Mouse (Mus musculus) spleen, adult 2 months (tissue): ENCODE data around the gene Ptcra. TPM values are rescaled to one million over a fixed set of nuclear protein-coding genes. Genes with fewer than 3 reads are reported as not detected.

Experiments
- DNase-seq, 2 experiments: peaks; one replicate each; pipeline versions ENCODE4 v3.0.0 to v3.0.0-alpha.2; 2012 to 2021; ENCODE audit warnings: low spot score in 2 of 2, low read depth in 1 of 2
- H3K27ac ChIP-seq: fragments of 200-500 bp; 2 replicates; pipeline ENCODE4 v1.5.1; 2012; ENCODE audit warnings: low read length, inconsistent platforms; ENCODE audit not compliant: insufficient read depth
- H3K27me3 ChIP-seq: fragments of 200-500 bp; 2 replicates; pipeline ENCODE4 v1.6.1; 2012; ENCODE audit warnings: mild to moderate bottlenecking, moderate library complexity, low read length, inconsistent platforms; ENCODE audit not compliant: control insufficient read depth, insufficient read depth
- H3K36me3 ChIP-seq: fragments of 200-500 bp; 2 replicates; pipeline ENCODE4 v1.6.1; 2012; ENCODE audit warnings: mild to moderate bottlenecking, low read length, inconsistent platforms; ENCODE audit not compliant: control insufficient read depth, insufficient read depth
- H3K4me1 ChIP-seq: fragments of 200-500 bp; 2 replicates; pipeline ENCODE4 v1.6.1; 2011; ENCODE audit warnings: inconsistent platforms; ENCODE audit not compliant: control insufficient read depth, insufficient read depth, insufficient read length
- H3K4me3 ChIP-seq: fragments of 200-500 bp; 2 replicates; pipeline ENCODE4 v1.5.1; 2011; ENCODE audit warnings: mild to moderate bottlenecking, inconsistent platforms; ENCODE audit not compliant: insufficient read depth, insufficient read length; ENCODE audit errors: extremely low read depth
- CTCF ChIP-seq: fragments of 200-500 bp; IDR thresholded peaks from 2 replicates; pipeline ENCODE4 v1.5.1; 2011; ENCODE audit warnings: mild to moderate bottlenecking, inconsistent platforms; ENCODE audit not compliant: insufficient read depth, insufficient read length, insufficient replicate concordance; ENCODE audit errors: extremely low read depth
- POLR2A ChIP-seq: fragments of 200-500 bp; IDR thresholded peaks from 2 replicates; pipeline ENCODE4 v1.6.1; 2011; ENCODE audit warnings: low read depth, low read length, inconsistent platforms
- WGBS: fragments of 180-500 bp; shearing (Covaris S2); methylation state at CpG from one replicate; pipeline ENCODE4 v1.1.7; 2018; 5-methylcytosine and 5-hydroxymethylcytosine counted together
- polyA plus RNA-seq: library from polyadenylated mRNA; depleted of rRNA; stranded (reverse); fragments of >200 nt; gene quantifications from 2 replicates; pipeline ENCODE4 v1.2.3, GENCODE M21; 2012

Ptcra gene
- polyA plus RNA-seq, 1 experiment, result 0.08 TPM

DNA sequence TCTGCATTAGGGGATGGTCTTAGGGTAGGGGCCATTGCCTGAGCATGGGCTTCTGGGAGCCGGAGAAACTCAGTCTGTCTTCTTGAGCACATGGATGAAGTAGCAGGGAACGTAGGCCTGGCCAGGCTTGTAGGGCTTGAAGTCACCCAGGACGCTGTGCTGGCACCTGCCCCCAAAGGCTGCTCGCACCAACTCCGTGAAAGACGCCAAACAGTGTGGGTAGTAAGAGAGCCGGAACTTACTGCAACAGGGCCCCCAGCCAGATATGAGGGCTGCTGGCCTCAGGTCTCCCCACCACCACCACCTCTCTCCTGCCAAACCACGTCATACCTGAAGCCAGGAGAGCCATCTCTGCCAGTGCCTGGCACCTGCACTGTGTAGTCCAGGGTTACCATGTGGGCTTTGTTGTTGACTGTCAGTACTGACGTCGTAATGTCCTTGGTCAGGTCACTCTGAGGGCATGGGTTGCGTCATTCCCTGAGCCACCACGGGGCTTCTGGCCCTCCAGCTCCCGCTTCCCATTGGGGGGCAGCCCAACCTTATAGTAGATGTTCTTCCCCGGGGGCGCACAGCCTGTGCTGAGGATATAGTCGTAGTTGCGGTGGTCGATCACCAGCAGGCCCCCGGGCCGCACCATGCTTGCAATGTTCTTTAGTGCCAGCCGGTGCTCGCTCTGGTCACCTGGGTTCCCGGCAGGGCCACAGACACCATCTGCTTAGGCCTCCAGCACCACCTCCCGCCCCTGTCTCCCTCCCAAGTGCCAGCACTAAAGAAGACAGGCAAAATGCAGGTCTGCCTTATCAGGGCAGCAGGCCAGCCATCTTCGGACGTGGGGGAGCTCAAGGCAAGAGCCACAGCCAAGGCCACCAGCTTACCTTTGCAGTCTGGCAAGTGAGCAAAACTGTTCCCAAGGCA is 37.5 kb downstream of the Ptcra start:
- no peaks in the 10 kb centered on the region for H3K4me1 ChIP-seq
- TF ChIP-seq POLR2A (no peak), CTCF (no peak)
- DNase-seq, result no peak
- 93% methylated on average over 26 of the region's 26 CpGs for WGBS
- no peak overlapping the region for H3K27ac ChIP-seq
- peaks cover 18% of the 10 kb centered on the region for H3K36me3 ChIP-seq
- H3K27me3 ChIP-seq, result no peaks in the 10 kb centered on the region
- H3K4me3 ChIP-seq, result no peak overlapping the region

DNA sequence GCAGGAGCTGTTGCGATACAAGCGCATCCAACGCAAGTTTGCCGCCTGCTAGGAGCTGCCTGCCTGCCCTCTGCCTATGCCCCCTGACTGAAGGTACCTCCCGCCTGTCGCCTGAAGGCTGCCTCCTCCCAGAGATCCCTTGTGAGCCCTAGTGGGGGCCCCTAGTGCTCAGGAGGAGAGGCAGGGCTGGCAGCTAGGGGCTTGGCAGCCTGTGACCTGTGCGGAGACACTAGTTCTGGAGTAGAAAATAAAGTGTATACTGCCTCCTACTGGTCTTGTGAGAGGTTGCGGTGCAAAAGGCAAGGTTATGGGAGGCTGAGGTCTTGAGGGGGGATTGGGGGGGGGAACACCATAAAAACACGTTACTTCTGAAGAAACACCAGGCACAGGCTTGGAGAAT is 38.2 kb downstream of the Ptcra start:
- TF ChIP-seq CTCF (peak; percentile 30; the same call in 1 of the 2 replicates), POLR2A (no peak)
- WGBS, result 81% methylated on average over 9 of the region's 9 CpGs
- no peaks in the 10 kb centered on the region for H3K27me3 ChIP-seq
- H3K36me3 ChIP-seq, result peaks cover 18% of the 10 kb centered on the region
- H3K4me3 ChIP-seq, result no peak overlapping the region
- DNase-seq, result peak in 1 of 2 experiments; percentile 28
- no peaks in the 10 kb centered on the region for H3K4me1 ChIP-seq
- H3K27ac ChIP-seq, result no peak overlapping the region

DNA sequence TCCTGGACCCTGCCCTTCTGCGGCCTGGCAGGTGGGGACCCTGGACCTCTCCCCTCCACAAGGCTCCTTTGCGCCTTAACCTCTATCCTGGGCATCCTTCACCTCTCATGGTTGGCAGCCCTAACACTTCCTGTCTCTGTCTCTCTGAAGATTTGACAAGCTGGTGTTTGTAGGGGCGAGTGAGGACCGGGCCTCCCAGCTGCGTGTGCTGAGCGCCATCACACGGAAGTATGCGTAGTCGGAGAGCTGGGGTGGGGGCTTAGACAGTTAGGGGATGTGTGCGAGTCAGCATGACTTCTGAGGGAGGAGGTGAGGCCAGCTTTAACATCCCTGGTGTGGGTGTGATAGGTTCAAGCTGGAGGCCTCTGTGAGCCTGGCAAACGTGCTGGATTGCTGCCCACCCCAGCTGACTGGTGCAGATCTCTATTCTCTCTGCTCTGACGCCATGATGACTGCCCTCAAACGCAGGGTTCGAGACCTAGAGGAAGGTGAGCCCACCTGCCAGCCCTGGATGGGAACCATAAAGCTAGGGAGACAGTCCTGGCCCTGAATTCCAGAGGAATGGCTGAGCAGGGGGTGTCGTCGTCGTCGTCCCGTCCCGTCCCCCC is 38.9 kb downstream of the Ptcra start:
- Histone ChIP-seq H3K27ac (no peak overlapping the region), H3K4me3 (no peak overlapping the region), H3K27me3 (no peaks in the 10 kb centered on the region), H3K4me1 (no peaks in the 10 kb centered on the region), H3K36me3 (peaks cover 18% of the 10 kb centered on the region)
- whole genome bisulfite sequencing, result 85% methylated on average over 20 of the region's 20 CpGs
- TF ChIP-seq CTCF, result no peak
- no peak for DNase-seq

DNA sequence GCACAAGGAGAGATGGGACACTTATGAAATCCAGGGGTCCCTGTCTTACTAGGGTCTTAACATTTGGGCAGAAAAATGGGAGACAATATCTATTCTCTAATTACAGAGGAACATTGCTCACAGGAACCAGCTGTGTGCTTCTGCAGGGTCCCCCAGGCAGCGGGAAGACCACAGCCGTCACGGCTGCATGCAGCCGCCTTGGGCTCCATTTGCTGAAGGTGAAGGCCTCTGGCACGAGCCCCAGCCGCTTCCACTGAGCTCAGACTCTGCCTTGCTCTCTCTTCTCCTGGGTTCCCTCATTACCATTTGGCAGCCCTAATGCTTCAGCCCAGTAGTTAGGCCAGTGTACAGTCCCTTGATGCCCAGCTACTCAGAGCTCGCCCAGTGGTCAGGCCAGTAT is 42.4 kb downstream of the Ptcra start:
- Histone ChIP-seq H3K27ac (no peak overlapping the region), H3K27me3 (no peaks in the 10 kb centered on the region), H3K4me1 (no peaks in the 10 kb centered on the region), H3K4me3 (no peak overlapping the region), H3K36me3 (peaks cover 18% of the 10 kb centered on the region)
- TF ChIP-seq POLR2A (no peak), CTCF (no peak)
- DNase-seq, result no peak
- 86% methylated on average over 7 of the region's 7 CpGs for WGBS

DNA sequence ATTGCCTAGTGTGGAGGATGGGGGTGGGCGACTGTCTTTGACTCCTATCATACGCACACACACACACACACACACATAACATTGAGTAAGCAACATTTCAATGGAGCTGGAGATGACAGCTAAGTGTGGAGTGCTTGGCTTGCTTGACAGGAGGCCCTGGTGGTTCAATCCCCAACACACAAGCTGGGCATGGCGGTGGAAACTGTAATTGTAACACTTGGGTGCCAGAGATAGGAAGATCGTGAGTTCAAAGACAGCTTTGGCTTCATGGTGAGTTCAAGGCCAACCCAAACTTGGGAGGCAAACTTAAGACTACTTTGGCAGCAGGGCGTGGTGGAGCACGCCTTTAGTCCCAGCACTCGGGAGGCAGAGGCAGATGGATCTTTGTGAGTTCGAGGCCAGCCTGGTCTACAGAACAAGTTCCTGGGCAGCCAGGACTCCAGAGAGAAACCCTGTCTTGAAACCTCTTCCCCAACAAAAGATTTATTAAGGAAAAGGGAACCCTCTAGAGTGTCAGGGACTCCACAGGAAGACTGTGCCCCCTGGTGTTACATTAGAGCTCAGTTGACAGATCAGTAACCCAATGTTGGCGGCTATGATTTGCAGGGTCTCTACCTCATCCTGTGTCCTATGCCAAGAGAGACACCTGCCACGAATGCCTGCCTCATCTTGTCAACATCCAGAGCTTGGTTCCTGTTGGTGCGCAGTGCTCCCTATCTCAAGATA is 48.6 kb downstream of the Ptcra start:
- Histone ChIP-seq H3K27me3 (no peaks in the 10 kb centered on the region), H3K4me1 (peaks cover 7% of the 10 kb centered on the region; the same call in 1 of the 2 replicates), H3K36me3 (peaks cover 9% of the 10 kb centered on the region), H3K27ac (no peak overlapping the region), H3K4me3 (no peak overlapping the region)
- no peak for DNase-seq
- WGBS, result 91% methylated on average over 11 of the region's 11 CpGs
- TF ChIP-seq POLR2A (no peak), CTCF (no peak)

DNA sequence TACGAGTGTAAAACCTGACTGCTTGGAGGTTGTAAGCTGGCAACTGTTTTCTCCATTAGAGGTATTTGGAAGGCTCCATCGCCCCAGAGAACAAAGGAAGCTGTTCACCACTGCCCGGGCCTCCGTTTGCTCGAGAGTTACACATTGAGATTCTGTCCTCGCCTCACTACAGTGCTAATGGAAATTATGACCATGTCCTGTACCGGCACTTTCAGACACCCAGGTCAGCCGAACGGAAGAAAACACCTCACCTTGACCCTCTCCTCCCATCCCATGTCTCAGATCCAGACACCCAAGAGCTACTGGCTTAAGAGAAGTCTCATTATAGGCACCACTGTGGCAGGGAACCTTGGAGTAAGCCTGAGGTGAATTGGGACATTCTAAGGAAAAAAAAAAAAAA is 49.7 kb downstream of the Ptcra start:
- Histone ChIP-seq H3K36me3 (peaks cover 9% of the 10 kb centered on the region), H3K4me1 (peaks cover 7% of the 10 kb centered on the region; the same call in 1 of the 2 replicates), H3K27me3 (no peaks in the 10 kb centered on the region), H3K4me3 (no peak overlapping the region), H3K27ac (no peak overlapping the region)
- TF ChIP-seq CTCF (no peak), POLR2A (no peak)
- no peak for DNase-seq
- 91% methylated on average over 9 of the region's 9 CpGs for WGBS
